Mouse (Mus musculus) cerebellum, adult 8-10 months (tissue): ENCODE measurements at regions not wholly inside any gene's neighbourhood (a gene's known extent, or its start where the extent isn't known, plus 50 kb on each side); places are given as distances from the start of the nearest gene placed in this dataset.
A peak's percentile ranks its signal among the peaks of the same experiment; 100 is the strongest.
"Not testable (repeated sequence)": the region's sequence is repeated elsewhere in the genome, so short reads cannot be mapped to it uniquely, and the experiment has no call there.

Experiments used
- DNase-seq: peaks from one replicate; pipeline ENCODE4 v3.0.0; 2022

GRCm38 (mm10) chr4:8462414-8462813, 223.6 kb upstream of the Car8 start:
- DNase-seq = not testable (repeated sequence)

- no peak for DNase-seq
Measured at GRCm38 (mm10) chr4:8454346-8454745, 215.5 kb upstream of the Car8 start.

GRCm38 (mm10) chr4:8432393-8432792, 193.6 kb upstream of the Car8 start:
- peak; percentile 23 for DNase-seq

GRCm38 (mm10) chr4:8431032-8431332, 192.1 kb upstream of the Car8 start:
- DNase-seq = no peak

- no peak for DNase-seq
Measured at GRCm38 (mm10) chr4:8430269-8431031, 191.6 kb upstream of the Car8 start.

- DNase-seq = no peak
Measured at GRCm38 (mm10) chr4:8429771-8430170, 190.9 kb upstream of the Car8 start.

- no peak for DNase-seq
Measured at GRCm38 (mm10) chr4:8428629-8429523, 190.0 kb upstream of the Car8 start.

- DNase-seq = no peak
Measured at GRCm38 (mm10) chr4:8427812-8428211, 189.0 kb upstream of the Car8 start.

GRCm38 (mm10) chr4:8423392-8424045, 184.7 kb upstream of the Car8 start:
- DNase-seq = no peak

- no peak for DNase-seq
Measured at GRCm38 (mm10) chr4:8421285-8421684, 182.4 kb upstream of the Car8 start.

GRCm38 (mm10) chr4:8418374-8419031, 179.7 kb upstream of the Car8 start:
- DNase-seq = no peak

- no peak for DNase-seq
Measured at GRCm38 (mm10) chr4:8417821-8418220, 179.0 kb upstream of the Car8 start.

GRCm38 (mm10) chr4:8413307-8413706, 174.5 kb upstream of the Car8 start:
- DNase-seq = no peak

GRCm38 (mm10) chr4:8400069-8400468, 161.2 kb upstream of the Car8 start:
- no peak for DNase-seq

- no peak for DNase-seq
Measured at GRCm38 (mm10) chr4:8399430-8399829, 160.6 kb upstream of the Car8 start.

GRCm38 (mm10) chr4:8398969-8399368, 160.1 kb upstream of the Car8 start:
- peak; percentile 29 for DNase-seq

GRCm38 (mm10) chr4:8383162-8383561, 144.3 kb upstream of the Car8 start:
- DNase-seq = no peak

- no peak for DNase-seq
Measured at GRCm38 (mm10) chr4:8382125-8382417, 143.2 kb upstream of the Car8 start.

GRCm38 (mm10) chr4:8381408-8382124, 142.7 kb upstream of the Car8 start:
- no peak for DNase-seq

GRCm38 (mm10) chr4:8380711-8381338, 142.0 kb upstream of the Car8 start:
- DNase-seq = peak; percentile 75

- no peak for DNase-seq
Measured at GRCm38 (mm10) chr4:8374737-8375489, 136.1 kb upstream of the Car8 start.
